Mouse (Mus musculus): ENCODE measurements around the gene Entpd3.
A peak's percentile ranks its signal among the peaks of the same experiment; 100 is the strongest.

Entpd3 gene

GRCm38 (mm10) chr9:120582619-120583308 is 43.1 kb downstream of the Entpd3 start:
- DNase-seq, result peak; percentile 94

DNA sequence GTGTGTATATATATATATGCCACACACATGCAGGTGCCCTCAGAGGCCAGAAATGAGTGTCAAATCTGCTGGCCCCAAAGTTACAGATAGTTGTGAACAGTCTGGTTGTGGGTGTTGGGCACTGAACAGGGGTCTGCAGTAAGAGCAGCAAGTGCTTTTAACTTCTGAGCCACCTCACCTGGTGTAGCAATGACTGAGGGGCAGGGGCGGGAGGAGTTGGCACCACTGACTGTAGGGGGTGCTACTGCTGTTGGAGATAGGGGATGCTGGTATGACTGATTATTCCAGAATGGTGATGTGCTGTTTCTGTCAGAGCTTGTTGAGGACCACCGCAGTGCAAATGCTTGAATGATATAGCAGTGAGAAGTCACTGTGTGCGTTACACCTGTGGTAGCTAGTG is 43.7 kb downstream of the Entpd3 start:
- no peak for DNase-seq

GRCm38 (mm10) chr9:120586546-120586945 is 46.9 kb downstream of the Entpd3 start:
- DNase-seq, result peak; percentile 87

DNA sequence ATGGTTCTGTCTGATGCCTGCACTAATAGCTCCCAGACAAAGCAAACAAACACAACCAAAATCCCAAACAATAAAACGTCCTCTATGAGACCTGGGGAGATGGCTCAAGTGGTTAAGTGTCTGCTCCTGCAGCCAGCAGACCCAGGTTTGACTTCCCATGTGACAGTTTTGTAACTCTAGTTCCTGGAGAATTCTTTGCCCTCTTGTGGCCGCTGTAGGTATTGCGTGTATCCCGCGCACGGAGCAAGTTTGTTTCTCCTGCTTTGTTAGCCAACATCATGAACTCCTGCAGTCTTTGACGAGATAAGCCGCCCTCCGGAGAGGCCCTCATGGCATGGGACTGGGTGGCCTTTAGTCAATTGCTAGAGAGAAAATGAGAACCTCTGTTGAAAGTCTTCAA is 51.9 kb downstream of the Entpd3 start:
- DNase-seq, result peak; percentile 84

DNA sequence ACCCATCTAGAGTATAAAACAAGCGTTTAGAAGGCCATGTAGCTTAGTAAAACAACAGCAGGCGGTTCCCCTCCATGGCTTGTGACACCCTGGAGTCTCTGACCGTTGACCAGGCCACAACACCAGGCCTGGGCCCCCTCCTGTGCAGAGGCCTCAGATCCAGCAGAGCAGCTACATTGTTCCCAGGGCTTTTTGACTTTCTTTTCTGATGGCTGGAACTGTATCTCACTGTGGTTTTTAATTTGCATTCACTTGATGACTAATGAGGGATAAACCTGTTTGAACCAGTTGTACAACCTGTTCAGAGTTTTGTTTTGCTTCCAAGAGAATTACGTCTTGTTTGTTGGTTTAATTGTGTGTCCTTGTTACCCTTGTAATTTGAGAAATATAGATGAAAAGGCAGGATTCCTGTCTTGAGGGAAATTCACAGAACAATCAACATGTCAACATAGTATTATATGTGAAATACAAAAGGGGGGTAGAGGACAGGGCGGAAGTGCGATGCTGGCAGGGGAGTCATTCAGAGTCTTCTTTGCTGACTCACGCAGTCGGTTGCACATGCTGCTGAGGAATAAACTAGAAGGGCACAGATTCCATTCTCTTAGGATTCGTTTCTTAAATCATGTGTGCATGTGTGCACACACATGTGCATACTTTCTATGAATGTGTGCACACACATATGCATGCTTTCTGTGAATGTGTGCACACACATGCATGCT is 53.9 kb downstream of the Entpd3 start:
- no peak for DNase-seq

- no peak for DNase-seq
These were observed 55.2 kb downstream of the Entpd3 start for GRCm38 (mm10) chr9:120594839-120595238.

DNA sequence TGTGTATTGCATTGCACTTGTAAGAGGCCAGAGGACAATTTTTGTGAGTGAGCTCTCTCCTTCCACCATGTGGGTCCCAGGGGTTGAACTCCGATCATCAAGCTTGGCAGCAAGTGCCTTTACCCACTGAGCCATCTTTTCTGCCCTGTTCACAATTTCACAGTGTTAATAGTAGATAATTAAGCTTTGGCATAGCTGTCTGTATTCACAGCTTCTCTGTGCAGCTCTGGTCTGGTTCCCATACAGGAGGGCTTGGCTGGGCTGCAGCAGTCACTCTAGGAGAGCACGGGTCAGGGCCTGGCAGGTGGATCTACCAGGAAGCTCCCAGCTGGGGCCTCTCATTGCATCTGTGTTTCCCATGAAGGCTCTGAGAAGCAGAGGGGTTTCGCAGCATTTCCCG is 55.7 kb downstream of the Entpd3 start:
- no peak for DNase-seq

GRCm38 (mm10) chr9:120601488-120602171 is 62.0 kb downstream of the Entpd3 start:
- peak; percentile 84 for DNase-seq

DNA sequence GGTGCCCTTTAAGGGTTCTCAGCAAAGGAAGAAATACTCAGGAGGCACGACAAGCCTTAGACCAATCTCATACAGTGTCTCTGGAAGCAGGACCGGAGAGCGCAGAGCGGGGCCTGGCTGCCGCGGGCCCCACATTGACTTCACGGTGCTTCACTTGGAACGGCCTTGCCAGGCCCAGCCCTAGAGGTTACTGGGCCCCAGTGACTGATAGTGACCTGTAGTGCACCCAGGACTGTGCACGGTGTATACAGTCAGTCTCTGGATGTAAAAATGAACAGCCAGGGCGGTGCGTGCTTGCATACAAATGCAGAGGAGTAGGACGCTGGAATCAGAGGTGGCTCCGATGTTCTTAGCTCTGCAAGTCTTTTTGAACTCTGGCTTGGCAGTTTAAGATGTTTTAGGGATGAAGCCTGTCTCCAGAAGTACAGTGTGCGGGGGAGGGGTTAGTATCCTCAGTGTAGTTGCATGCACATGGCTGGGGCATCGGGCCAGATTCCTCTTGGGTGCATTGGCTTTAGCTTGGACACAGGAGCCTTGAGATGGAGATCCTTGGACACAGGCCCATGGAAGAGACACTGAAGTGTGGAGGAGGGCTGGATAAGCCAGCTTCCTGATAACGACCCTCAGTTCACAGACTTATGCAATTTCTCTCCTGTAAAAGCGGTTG is 62.7 kb downstream of the Entpd3 start:
- peak; percentile 53 for DNase-seq

DNA sequence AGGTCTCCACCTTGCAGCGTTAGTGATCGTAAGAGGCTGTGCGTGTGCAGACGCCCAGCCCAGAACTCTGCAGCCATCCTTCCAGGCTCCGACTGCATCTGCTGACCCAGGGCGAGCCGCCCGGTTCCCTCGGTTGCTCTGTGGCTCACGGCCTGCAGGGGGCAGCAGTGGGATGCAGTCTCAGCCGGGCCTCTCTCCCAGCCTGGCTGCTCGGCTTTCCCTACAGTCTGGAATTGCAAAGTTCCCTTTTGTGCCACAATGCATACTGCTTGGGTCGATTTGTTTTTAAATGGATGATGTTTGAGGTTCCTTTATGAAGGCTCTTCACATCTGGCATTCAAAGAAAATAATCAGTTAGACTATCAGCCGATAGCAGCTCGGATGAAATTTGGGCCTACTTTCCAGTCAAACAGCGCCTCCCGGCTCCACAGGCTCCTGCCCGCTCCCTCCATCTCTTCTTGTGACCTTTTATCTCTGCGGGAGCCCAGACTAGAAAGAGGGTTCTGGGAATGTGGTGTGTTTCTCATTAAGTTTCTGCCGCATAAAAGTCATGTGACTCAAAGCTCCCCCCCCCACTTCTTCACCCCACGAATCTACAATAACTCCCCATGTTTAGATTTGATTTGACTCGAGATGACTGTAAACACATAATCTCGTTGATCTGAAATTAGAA is 63.4 kb downstream of the Entpd3 start:
- peak; percentile 93 for DNase-seq

- no peak for DNase-seq
These were observed 63.9 kb downstream of the Entpd3 start for GRCm38 (mm10) chr9:120603512-120603908.

GRCm38 (mm10) chr9:120603956-120604355 is 64.3 kb downstream of the Entpd3 start:
- no peak for DNase-seq

- no peak for DNase-seq
These were observed 71.4 kb downstream of the Entpd3 start for GRCm38 (mm10) chr9:120611055-120611454.

- no peak for DNase-seq
These were observed 74.4 kb downstream of the Entpd3 start for GRCm38 (mm10) chr9:120614059-120614458.
